Mouse (Mus musculus) ES-E14 (cell line): ENCODE measurements around the gene Nfatc2.

ENCODE experiments used
- HCFC1 ChIP-seq: IDR thresholded peaks from 2 replicates; pipeline ENCODE4 v1.6.1; 2012; ENCODE audit warnings: low read length, inconsistent platforms, borderline replicate concordance; ENCODE audit not compliant: insufficient read depth
- ZC3H11A ChIP-seq: IDR thresholded peaks from 2 replicates; pipeline ENCODE4 v1.6.1; 2012; ENCODE audit warnings: low read depth, mild to moderate bottlenecking, inconsistent platforms, low read length, borderline replicate concordance
- ZNF384 ChIP-seq: IDR thresholded peaks from 2 replicates; pipeline ENCODE4 v1.6.1; 2012; ENCODE audit warnings: low read depth, low read length, inconsistent platforms

DNA sequence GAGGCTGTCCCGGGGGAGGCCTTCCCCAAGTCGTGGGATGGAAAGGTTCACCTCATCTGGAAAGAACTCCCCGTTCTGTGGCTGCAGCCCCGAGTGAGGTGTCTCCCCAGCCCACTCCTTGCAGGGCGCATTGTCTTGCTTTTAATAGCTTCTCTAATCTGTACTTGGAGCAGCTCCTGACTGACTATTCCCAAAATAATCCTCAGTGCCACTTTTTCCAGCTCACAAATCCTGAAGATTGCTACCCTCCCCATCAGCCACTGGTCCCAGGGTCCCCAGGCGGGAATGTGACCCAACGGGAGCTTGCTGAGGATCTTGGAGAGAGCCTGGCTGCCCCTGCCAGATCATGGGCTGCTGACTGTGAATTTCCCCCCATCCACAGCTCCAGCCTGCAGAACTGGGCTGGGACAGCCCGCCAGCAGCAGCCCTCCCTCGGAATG, 6.7 kb upstream of the Nfatc2 start:
- TF ChIP-seq ZC3H11A (no peak), HCFC1 (no peak), ZNF384 (no peak)
